Mouse (Mus musculus) layer of hippocampus, postnatal 10 days (tissue): ENCODE measurements around the gene Bphl. TPM values are rescaled to one million over a fixed set of nuclear protein-coding genes. Genes with fewer than 3 reads are reported as not detected.

Experiments
- DNase-seq, 2 experiments: peaks; one replicate each; pipeline ENCODE4 v3.0.0; 2021; ENCODE audit warnings: low spot score in 2 of 2
- long read RNA-seq: library from polyadenylated mRNA; stranded (forward); transcript quantifications from one replicate; pipeline ENCODE4 v2.0.0, GENCODE M21; 2023
- total RNA-seq, 2 experiments: library from RNA; stranded (reverse); gene quantifications; 2 replicates each; pipeline ENCODE4 v1.2.3; 2021

Gene Bphl
- total RNA-seq: 10 to 100 TPM; 34.6 to 35.9 TPM
- long read RNA-seq, transcript Bphl-201 (7 exons, 1,253 nt): major isoform, 21 of 66 reads
- long read RNA-seq, partial matches to known transcripts: 21 of 66 reads
- long read RNA-seq, other reads (novel, unspliced or antisense): 21 of 66 reads

GRCm38 (mm10) chr13:34037172-34038055 is at the start of gene Bphl:
TSS of gene Bphl (plus strand) at chr13:34037597.
- peak; percentile 89 to 95 for DNase-seq

DNA sequence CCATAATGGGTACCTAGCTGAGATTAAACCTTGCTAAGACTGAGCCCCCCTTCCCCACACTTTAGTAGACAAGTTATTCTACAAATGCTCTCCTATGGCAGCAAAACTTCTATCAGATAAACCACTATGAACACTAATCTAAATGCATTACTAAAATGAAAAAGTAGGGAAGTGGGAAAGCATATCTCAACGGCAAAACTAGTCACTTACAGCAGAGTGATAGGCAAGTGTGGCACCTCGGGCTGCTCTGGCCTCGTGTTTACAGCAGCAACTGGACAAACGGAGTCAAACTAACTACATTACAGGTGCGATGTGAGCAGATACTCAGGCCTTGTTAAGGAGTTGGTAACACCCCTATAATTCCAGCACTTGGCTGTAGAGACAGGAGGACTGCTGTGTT is 47.8 kb upstream of the Bphl start:
- no peak for DNase-seq

DNA sequence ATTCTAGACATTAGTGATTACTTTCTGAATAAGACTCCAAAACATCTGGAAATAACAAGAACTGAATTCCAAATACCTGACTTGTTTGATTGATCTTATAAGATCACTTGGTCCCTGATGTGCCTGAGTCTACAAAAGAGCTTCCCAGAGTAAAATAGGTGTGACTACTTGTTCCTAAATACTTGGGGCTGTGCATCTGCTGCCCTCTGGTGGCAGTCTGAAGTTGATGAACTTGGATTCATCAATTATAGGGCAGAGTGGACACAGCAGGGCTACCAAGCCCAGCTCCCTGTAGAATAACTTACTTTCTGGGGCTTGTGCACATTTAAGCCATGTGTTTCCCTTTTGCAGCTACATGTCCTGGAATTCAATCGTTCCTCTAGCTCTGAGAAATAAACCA is 42.2 kb upstream of the Bphl start:
- peak; percentile 68 to 74 for DNase-seq

GRCm38 (mm10) chr13:34002058-34003006 is 35.1 kb upstream of the Bphl start, which contains the start of the genes Ripk1 and Serpinb6a:
TSS of gene Ripk1 (plus strand) at chr13:34002363.
TSS of gene Serpinb6a (minus strand) at chr13:34002794.
- peak; percentile 87 to 91 for DNase-seq

GRCm38 (mm10) chr13:34003058-34003457 is 34.3 kb upstream of the Bphl start:
- no peak for DNase-seq

DNA sequence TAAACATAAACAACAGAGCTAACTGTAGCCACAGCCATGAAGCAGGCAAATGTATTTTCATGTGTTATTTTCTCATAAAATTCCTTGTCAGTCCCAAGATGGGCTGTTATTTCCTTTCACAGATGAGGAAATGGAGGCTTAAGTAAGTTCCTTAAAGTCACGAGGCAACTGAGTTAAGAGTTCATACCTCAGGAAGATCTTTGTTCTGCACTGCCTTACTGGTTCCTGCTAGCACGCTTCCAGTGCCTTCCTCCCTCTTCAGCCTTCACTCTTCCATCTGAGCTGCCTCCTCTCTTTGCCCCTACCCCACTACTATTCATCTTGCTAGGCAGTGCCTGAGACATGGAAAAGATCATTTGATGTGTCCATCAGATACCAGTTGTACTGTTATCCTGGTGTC is 30.2 kb upstream of the Bphl start:
- no peak for DNase-seq

DNA sequence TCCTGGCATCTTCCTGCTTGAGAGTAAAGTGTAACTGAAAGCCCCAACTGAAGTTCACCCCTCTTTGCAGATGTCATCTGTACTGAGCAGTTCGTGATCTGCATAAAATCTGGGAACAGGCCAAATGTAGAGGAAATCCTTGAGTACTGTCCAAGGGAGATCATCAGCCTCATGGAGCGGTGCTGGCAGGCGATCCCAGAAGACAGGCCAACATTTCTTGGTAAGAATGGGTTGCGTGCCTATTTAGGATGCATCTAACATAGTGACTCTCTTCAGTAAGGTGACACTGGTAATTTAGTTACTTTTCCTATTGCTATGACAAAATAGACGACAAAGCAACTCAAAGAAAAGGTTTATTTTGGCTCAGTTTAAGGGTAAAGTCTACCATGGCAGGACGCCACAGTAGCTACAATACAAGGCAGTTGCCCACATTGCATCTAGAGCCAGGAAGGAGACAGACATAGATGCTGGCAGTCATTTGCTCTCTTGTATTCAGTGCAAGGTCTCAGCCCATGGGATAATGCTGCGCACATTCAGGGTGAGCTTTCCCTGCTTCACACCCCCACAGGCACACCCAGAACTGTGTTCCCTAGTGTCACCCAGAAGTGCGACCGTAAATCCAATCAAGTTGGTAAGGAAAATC is 20.3 kb upstream of the Bphl start:
- no peak for DNase-seq

DNA sequence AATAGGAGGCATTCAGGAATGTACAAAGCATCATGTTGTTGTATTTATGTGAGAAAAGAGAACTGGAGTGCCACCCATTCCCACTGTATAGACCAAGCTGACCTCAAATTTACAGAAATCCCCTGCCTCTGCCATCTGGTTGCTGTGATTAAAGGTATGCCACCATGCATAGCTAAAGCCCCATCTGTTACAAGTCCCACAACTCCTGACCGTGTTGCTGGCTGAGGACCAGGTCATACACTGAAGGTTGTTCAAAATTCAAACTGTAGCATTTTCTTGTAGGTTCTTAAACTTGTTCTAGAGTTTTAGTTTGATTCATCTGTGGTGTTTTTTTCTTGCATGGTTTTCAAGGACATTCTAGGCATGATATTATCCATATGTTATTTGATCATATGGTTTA is 18.9 kb upstream of the Bphl start:
- no peak for DNase-seq

DNA sequence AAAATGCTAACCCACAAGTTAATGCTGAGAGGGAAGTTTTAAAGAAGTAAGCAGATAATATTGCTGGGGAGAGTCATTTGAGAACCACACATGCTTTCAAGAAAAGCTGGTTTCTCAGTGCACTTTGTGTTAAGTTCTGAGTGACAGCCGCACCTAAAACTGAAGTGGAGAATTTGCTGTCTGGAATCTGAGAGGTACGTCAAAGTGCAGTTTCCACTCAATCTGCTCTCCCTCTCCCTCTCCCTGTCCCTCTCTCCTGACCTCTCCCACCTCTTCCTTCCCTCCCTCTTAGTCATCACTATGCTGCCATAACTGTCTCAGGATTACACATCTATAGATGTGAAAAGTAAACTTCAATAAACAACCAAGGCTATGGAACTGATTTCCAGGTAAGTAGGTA is 15.4 kb upstream of the Bphl start:
- DNase-seq: no peak

DNA sequence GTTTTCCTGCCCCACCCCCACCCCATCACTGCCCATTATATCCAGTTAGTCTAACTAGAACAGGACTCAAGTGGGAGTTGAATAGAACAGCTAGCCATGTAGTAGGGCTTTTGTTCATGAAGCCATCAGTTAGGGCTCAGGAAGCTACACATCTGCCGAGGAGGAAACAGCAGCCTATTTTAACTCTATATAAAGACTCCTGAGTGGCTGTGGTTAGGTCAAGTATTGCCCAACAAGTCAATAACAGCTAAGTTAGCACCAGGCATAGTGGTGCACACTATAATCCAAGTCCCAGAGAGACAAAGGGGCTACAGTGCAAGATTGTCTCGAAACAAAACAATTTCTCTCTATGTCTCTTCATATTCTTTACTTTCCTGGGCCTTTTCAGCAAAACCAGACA is 5.4 kb upstream of the Bphl start:
- no peak for DNase-seq

DNA sequence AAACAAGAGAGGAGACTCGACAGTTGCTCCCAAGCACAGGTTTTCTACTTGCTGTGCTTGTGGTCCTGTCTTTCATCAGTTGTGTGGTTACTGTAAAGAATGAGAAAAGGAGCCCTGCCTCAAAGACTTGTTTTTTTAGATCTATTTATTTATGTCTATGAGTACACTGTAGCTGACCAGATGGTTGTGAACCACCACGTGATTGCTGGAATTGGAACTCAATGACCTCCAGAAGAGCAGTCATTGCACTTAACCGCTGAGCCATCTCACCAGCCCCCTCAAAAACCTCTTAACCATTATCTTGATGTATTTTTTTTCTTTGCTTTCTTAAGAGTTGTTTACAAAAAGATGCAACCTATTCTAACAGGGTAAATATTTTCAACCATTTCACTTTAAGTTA is 2.0 kb upstream of the Bphl start:
- DNase-seq: no peak

DNA sequence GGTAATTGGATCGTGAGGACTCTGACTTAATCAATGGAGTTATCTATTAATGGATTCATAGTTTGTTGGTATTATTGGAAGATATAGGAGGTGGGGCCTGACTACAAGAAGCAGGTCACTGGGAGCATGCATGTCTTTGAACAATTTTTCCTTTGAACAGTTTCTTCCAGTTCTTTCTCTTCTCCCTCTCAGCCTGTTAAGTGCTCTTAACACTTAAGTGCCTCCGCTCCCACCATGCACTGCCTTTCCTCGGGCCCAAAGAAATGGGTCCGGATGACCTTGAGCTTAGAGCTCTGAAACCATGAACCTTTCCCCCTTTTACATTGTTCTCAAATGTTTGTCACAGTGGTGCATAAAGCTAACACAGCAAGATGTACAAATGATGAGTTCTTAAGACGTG is 671 bp upstream of the Bphl start:
- no peak for DNase-seq

GRCm38 (mm10) chr13:34038056-34038432 is 647 bp downstream of the Bphl start:
- no peak for DNase-seq

DNA sequence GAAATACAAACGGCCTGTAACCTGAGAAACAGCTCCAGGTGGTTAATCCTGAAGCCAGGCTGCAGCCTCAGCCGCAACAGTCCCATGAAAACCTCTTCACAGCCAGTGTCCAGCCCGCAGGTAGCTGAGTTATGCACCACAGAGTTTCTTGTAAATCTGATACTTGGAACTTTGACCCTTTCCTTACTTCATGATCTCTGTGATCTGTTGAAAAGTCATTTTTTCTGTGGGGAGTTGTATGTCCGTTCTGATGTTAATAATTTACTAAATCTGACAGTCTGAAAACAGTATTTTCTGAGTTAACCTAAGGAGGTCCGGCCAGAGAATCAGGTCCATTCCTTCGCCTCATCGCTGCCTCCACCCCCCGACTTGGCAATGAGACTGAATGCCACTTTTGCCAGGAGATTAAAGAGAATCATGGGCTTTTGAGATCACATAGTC is 1.5 kb downstream of the Bphl start:
- no peak for DNase-seq

DNA sequence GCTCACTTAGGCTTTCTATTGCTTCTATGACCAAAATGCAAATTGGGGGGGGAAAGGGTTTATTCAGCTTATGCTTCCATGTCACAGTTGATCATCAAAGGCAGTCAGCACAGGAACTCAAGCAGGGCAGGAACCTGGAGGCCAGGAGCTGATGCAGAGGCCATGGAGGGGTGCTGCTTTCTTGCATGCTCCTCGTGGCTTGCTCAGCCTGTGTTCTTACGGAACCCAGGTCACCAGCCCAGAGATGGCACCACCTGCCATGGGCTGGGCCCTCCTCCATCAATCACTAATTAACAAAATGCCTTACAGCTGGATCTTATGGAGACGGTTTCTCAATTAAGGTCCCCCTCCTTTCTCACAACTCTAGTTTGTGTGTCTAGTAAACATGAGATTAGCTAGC is 2.7 kb downstream of the Bphl start:
- no peak for DNase-seq

- no peak for DNase-seq
Measured at GRCm38 (mm10) chr13:34043716-34044393, 6.5 kb downstream of the Bphl start.

GRCm38 (mm10) chr13:34045511-34046249 is 8.3 kb downstream of the Bphl start:
- no peak for DNase-seq

- peak; percentile 89 to 91 for DNase-seq
Measured at GRCm38 (mm10) chr13:34046421-34047012, 9.1 kb downstream of the Bphl start.

- DNase-seq: no peak
Measured at GRCm38 (mm10) chr13:34047526-34047925, 10.1 kb downstream of the Bphl start.
